Mouse (Mus musculus): ENCODE data around the gene Morn2. TPM values are rescaled to one million over a fixed set of nuclear protein-coding genes. Genes with fewer than 3 reads are reported as not detected.

Morn2 gene
- polyA plus RNA-seq, 1 experiment: 24.1 TPM

- Histone ChIP-seq H3K27ac (replicated peaks; ENCODE audit: low read depth, low read length) (no peak overlapping the region), H3K4me3 (ENCODE audit: insufficient read depth, low read depth, low read length) (no peak overlapping the region), H3K4me1 (ENCODE audit: control insufficient read depth, insufficient read depth, insufficient read length, low read length) (no peaks in the 10 kb centered on the region)
Measured at GRCm38 (mm10) chr17:80291148-80291547, 1.1 kb downstream of the Morn2 start.

- Histone ChIP-seq H3K27ac (replicated peaks; ENCODE audit: low read depth, low read length) (no peak overlapping the region), H3K4me3 (ENCODE audit: insufficient read depth, low read depth, low read length) (no peak overlapping the region), H3K4me1 (ENCODE audit: control insufficient read depth, insufficient read depth, insufficient read length, low read length) (no peaks in the 10 kb centered on the region)
Measured at GRCm38 (mm10) chr17:80295258-80295657, 5.3 kb downstream of the Morn2 start.

GRCm38 (mm10) chr17:80298844-80299243 lies 8.8 kb downstream of the Morn2 start:
- Histone ChIP-seq H3K27ac (replicated peaks; ENCODE audit: low read depth, low read length) (no peak overlapping the region), H3K4me3 (ENCODE audit: insufficient read depth, low read depth, low read length) (no peak overlapping the region), H3K4me1 (ENCODE audit: control insufficient read depth, insufficient read depth, insufficient read length, low read length) (no peaks in the 10 kb centered on the region)

- Histone ChIP-seq H3K4me3 (ENCODE audit: insufficient read depth, low read depth, low read length) (no peak within 1 kb of the TSS), H3K4me1 (ENCODE audit: control insufficient read depth, insufficient read depth, insufficient read length, low read length) (no peaks in the 10 kb centered on the region), H3K27ac (replicated peaks; ENCODE audit: low read depth, low read length) (no peak within 1 kb of the TSS)
Measured at GRCm38 (mm10) chr17:80307251-80307650, 17.2 kb downstream of the Morn2 start, which contains the start of gene Arhgef33. Gene Arhgef33, plus strand, starts transcription at chr17:80307407.

- Histone ChIP-seq H3K4me3 (ENCODE audit: insufficient read depth, low read depth, low read length) (no peak overlapping the region), H3K4me1 (ENCODE audit: control insufficient read depth, insufficient read depth, insufficient read length, low read length) (no peaks in the 10 kb centered on the region), H3K27ac (replicated peaks; ENCODE audit: low read depth, low read length) (no peak overlapping the region)
Measured at GRCm38 (mm10) chr17:80311761-80312160, 21.8 kb downstream of the Morn2 start.

DNA sequence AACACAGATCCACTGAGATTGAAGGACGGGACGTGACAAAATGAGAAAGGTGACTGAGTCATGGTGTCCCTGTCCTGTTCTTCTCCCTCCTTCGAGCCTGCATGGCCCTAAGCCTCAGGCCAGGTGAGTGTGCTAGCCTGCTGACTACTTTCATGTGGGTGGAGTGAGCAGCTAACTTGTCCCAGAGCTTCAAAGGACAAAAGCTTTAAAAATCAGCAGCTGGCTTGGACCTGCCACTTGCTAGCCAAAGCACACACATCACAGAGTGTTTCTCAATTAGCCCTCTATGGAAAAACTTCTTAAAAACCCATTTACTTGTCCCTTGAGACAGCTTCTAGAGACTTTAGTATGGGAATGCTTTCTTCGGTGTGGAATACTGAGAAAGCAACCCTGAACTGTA lies 22.4 kb downstream of the Morn2 start:
- no peak overlapping the region for H3K27ac ChIP-seq (replicated peaks; ENCODE audit: low read depth, low read length)
- H3K4me1 ChIP-seq (ENCODE audit: control insufficient read depth, insufficient read depth, insufficient read length, low read length): no peaks in the 10 kb centered on the region
- no peak overlapping the region for H3K4me3 ChIP-seq (ENCODE audit: insufficient read depth, low read depth, low read length)

DNA sequence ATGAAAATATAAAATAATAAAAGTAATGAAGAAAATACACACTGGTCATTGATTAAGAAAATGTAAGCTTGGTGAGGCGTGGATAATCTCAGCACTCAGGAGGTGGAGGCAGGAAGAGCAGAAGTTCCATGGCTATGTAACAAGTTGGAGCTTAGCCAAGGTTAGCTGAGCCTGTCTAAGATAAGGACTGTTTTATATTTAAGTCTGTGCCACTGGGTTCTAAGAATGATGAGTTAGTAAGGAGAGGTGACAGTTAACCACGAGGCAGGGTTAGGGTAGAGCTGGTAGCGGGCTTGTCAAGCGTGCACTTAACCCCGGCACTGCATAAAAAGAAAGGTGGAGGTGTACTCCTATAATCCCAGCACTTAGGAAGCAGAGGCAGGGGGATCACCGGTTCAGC lies 32.2 kb downstream of the Morn2 start:
- Histone ChIP-seq H3K4me1 (ENCODE audit: control insufficient read depth, insufficient read depth, insufficient read length, low read length) (peaks cover 2% of the 10 kb centered on the region), H3K27ac (replicated peaks; ENCODE audit: low read depth, low read length) (no peak overlapping the region), H3K4me3 (ENCODE audit: insufficient read depth, low read depth, low read length) (no peak overlapping the region)

DNA sequence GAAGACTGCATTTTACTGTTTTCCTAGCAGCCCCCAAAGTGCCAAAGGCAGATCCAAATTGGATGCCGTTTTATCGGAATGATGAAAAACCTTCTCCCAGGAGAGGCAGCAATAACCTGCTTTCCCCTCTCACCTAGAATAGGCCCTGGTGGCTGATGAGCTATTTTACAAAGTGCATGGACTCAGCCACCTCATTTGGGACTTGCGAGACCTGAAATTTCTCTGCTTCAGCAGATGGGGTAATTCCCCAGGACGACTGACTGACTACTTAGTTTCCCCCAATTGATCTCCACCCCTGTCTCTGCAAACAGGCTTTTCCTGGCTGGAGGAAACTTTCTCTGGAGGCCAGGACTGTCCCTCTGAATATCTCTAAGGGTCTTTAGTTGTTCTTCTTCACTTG lies 33.0 kb downstream of the Morn2 start:
- Histone ChIP-seq H3K4me3 (ENCODE audit: insufficient read depth, low read depth, low read length) (no peak overlapping the region), H3K4me1 (ENCODE audit: control insufficient read depth, insufficient read depth, insufficient read length, low read length) (peaks cover 2% of the 10 kb centered on the region), H3K27ac (replicated peaks; ENCODE audit: low read depth, low read length) (no peak overlapping the region)

GRCm38 (mm10) chr17:80323658-80324057 lies 33.7 kb downstream of the Morn2 start:
- H3K4me3 ChIP-seq (ENCODE audit: insufficient read depth, low read depth, low read length): no peak overlapping the region
- H3K27ac ChIP-seq (replicated peaks; ENCODE audit: low read depth, low read length): no peak overlapping the region; the same call in 1 of the 2 replicates
- H3K4me1 ChIP-seq (ENCODE audit: control insufficient read depth, insufficient read depth, insufficient read length, low read length): peaks cover 2% of the 10 kb centered on the region

- Histone ChIP-seq H3K4me3 (ENCODE audit: insufficient read depth, low read depth, low read length) (no peak overlapping the region), H3K4me1 (ENCODE audit: control insufficient read depth, insufficient read depth, insufficient read length, low read length) (peaks cover 2% of the 10 kb centered on the region), H3K27ac (replicated peaks; ENCODE audit: low read depth, low read length) (no peak overlapping the region)
Measured at GRCm38 (mm10) chr17:80324521-80324920, 34.5 kb downstream of the Morn2 start.

GRCm38 (mm10) chr17:80325456-80325855 lies 35.5 kb downstream of the Morn2 start:
- Histone ChIP-seq H3K4me1 (ENCODE audit: control insufficient read depth, insufficient read depth, insufficient read length, low read length) (peaks cover 2% of the 10 kb centered on the region), H3K4me3 (ENCODE audit: insufficient read depth, low read depth, low read length) (no peak overlapping the region), H3K27ac (replicated peaks; ENCODE audit: low read depth, low read length) (no peak overlapping the region)

- Histone ChIP-seq H3K4me1 (ENCODE audit: control insufficient read depth, insufficient read depth, insufficient read length, low read length) (peaks cover 2% of the 10 kb centered on the region), H3K4me3 (ENCODE audit: insufficient read depth, low read depth, low read length) (no peak overlapping the region), H3K27ac (replicated peaks; ENCODE audit: low read depth, low read length) (no peak overlapping the region)
Measured at GRCm38 (mm10) chr17:80326431-80326830, 36.4 kb downstream of the Morn2 start.

GRCm38 (mm10) chr17:80332386-80332785 lies 42.4 kb downstream of the Morn2 start:
- Histone ChIP-seq H3K4me3 (ENCODE audit: insufficient read depth, low read depth, low read length) (no peak overlapping the region), H3K4me1 (ENCODE audit: control insufficient read depth, insufficient read depth, insufficient read length, low read length) (no peaks in the 10 kb centered on the region), H3K27ac (replicated peaks; ENCODE audit: low read depth, low read length) (no peak overlapping the region)

GRCm38 (mm10) chr17:80345277-80345676 lies 55.3 kb downstream of the Morn2 start:
- Histone ChIP-seq H3K27ac (replicated peaks; ENCODE audit: low read depth, low read length) (no peak overlapping the region), H3K4me3 (ENCODE audit: insufficient read depth, low read depth, low read length) (no peak overlapping the region), H3K4me1 (ENCODE audit: control insufficient read depth, insufficient read depth, insufficient read length, low read length) (no peaks in the 10 kb centered on the region)

GRCm38 (mm10) chr17:80346591-80347125 lies 56.7 kb downstream of the Morn2 start:
- no peak overlapping the region for H3K27ac ChIP-seq (replicated peaks; ENCODE audit: low read depth, low read length)
- H3K4me3 ChIP-seq (ENCODE audit: insufficient read depth, low read depth, low read length): no peak overlapping the region
- H3K4me1 ChIP-seq (ENCODE audit: control insufficient read depth, insufficient read depth, insufficient read length, low read length): no peaks in the 10 kb centered on the region
